Mouse (Mus musculus): Measurements from ENCODE around the gene Lrrc8d.
A peak's percentile ranks its signal among the peaks of the same experiment; 100 is the strongest.

Lrrc8d gene

GRCm38 (mm10) chr5:105718138-105718670 is 18.4 kb downstream of the Lrrc8d start:
- peak; percentile 54 for DNase-seq

- DNase-seq: no peak
Measured at GRCm38 (mm10) chr5:105721267-105721666, 21.5 kb downstream of the Lrrc8d start.

GRCm38 (mm10) chr5:105722807-105723206 is 23.0 kb downstream of the Lrrc8d start:
- DNase-seq: no peak

GRCm38 (mm10) chr5:105730193-105730831 is 30.5 kb downstream of the Lrrc8d start:
- peak; percentile 75 for DNase-seq

GRCm38 (mm10) chr5:105731173-105731626 is 31.4 kb downstream of the Lrrc8d start:
- no peak for DNase-seq

GRCm38 (mm10) chr5:105731627-105732432 is 32.1 kb downstream of the Lrrc8d start:
- peak; percentile 75 for DNase-seq

GRCm38 (mm10) chr5:105732433-105732891 is 32.7 kb downstream of the Lrrc8d start:
- peak; percentile 66 for DNase-seq

GRCm38 (mm10) chr5:105733226-105733625 is 33.5 kb downstream of the Lrrc8d start:
- DNase-seq: no peak

- DNase-seq: no peak
Measured at GRCm38 (mm10) chr5:105736365-105736764, 36.6 kb downstream of the Lrrc8d start.

GRCm38 (mm10) chr5:105737145-105737544 is 37.4 kb downstream of the Lrrc8d start:
- no peak for DNase-seq

GRCm38 (mm10) chr5:105740437-105740836 is 40.7 kb downstream of the Lrrc8d start:
- no peak for DNase-seq

GRCm38 (mm10) chr5:105742641-105743040 is 42.9 kb downstream of the Lrrc8d start:
- peak; percentile 65 for DNase-seq

GRCm38 (mm10) chr5:105745324-105745723 is 45.6 kb downstream of the Lrrc8d start:
- DNase-seq: peak; percentile 65

- no peak for DNase-seq
Measured at GRCm38 (mm10) chr5:105745927-105746454, 46.2 kb downstream of the Lrrc8d start.

- no peak for DNase-seq
Measured at GRCm38 (mm10) chr5:105754803-105755202, 55.0 kb downstream of the Lrrc8d start.

- no peak for DNase-seq
Measured at GRCm38 (mm10) chr5:105755491-105755890, 55.7 kb downstream of the Lrrc8d start.

- peak; percentile 65 for DNase-seq
Measured at GRCm38 (mm10) chr5:105757978-105758377, 58.2 kb downstream of the Lrrc8d start.

GRCm38 (mm10) chr5:105758866-105759265 is 59.1 kb downstream of the Lrrc8d start:
- DNase-seq: peak; percentile 72

- peak; percentile 36 for DNase-seq
Measured at GRCm38 (mm10) chr5:105761848-105762482, 62.2 kb downstream of the Lrrc8d start.

- no peak for DNase-seq
Measured at GRCm38 (mm10) chr5:105764369-105764768, 64.6 kb downstream of the Lrrc8d start.

- no peak for DNase-seq
Measured at GRCm38 (mm10) chr5:105765386-105765785, 65.6 kb downstream of the Lrrc8d start.

GRCm38 (mm10) chr5:105776368-105776767 is 76.6 kb downstream of the Lrrc8d start:
- no peak for DNase-seq
